Mouse (Mus musculus) layer of hippocampus, adult 2 months (tissue): Measurements from ENCODE around the gene Mad1l1. TPM values are rescaled to one million over a fixed set of nuclear protein-coding genes. Genes with fewer than 3 reads are reported as not detected.
A peak's percentile ranks its signal among the peaks of the same experiment; 100 is the strongest.

Experiments
- DNase-seq, 2 experiments: peaks; one replicate each; pipeline ENCODE4 v3.0.0; 2022; ENCODE audit warnings: low spot score in 2 of 2
- H3K27ac ChIP-seq: fragments of 200-600 bp; 2 replicates; pipeline ENCODE4 v1.8.1; 2022
- H3K4me3 ChIP-seq: fragments of 200-600 bp; 2 replicates; pipeline ENCODE4 v1.8.1; 2022; ENCODE audit warnings: mild to moderate bottlenecking
- CTCF ChIP-seq: fragments of 200-600 bp; conservative IDR thresholded peaks from 2 replicates; pipeline ENCODE4 v1.8.1; 2022; ENCODE audit warnings: antibody characterized with exemption, mild to moderate bottlenecking, moderate library complexity
- total RNA-seq, 2 experiments: library from RNA; stranded (reverse); gene quantifications; 2 replicates each; pipeline ENCODE4 v1.2.3; 2021

The Mad1l1 gene
- total RNA-seq, 2 experiments from 2014 or later = 14.3 to 18.1 TPM

DNA sequence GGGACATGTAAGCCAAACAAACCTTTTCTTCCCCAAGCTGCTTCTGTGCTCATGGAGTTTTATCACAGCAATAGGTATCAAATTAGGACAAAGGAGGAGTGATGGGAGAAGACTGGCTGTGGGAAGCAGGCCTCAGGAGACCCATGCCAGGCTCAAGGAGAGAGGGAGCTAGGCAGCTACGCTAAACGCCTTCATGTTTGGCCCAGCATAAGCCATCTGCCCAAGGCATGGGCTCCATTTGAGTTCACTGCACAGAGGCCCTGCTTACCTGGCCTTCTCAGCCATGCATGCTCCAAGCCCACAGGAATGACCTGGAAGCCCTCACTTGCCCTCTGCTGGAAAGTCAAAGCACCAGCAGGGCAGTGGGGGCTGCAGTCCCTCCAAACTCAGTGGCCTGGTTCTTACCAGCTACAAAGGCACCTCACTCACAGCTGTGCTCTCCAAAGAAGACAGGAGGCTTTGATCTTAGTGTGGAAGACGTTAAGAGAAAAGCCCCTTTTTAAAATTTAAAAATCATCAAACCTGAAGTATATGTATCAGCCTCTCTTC is 206.8 kb downstream of the Mad1l1 start:
- Histone ChIP-seq H3K4me3 (no peak overlapping the region), H3K27ac (0 out of 2 replicates have a peak overlapping the region, but pooled peaks have one; percentile 18)
- DNase-seq = no peak
- peak; percentile 37 for TF ChIP-seq CTCF

DNA sequence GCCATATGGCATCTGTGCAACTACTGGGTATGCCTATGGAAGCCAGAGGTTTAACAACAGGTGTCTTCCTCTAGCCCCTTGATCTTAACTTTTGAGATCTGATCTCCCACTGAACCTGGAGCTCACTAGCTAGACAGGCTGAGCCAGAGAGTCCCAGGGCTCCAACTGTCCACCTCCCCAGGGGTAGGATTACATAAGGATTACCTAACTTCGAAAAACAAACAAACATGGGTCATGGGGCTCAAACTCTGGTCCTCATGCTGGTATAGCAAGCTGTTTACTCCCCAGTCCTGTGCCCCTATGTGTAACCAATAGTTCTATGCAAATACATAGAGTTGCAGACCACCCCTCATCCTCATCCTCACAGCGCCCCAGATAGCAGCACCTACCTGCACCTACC is 208.1 kb downstream of the Mad1l1 start:
- no peak for TF ChIP-seq CTCF
- no peak overlapping the region for H3K4me3 ChIP-seq
- no peak for DNase-seq
- H3K27ac ChIP-seq = no peak overlapping the region

DNA sequence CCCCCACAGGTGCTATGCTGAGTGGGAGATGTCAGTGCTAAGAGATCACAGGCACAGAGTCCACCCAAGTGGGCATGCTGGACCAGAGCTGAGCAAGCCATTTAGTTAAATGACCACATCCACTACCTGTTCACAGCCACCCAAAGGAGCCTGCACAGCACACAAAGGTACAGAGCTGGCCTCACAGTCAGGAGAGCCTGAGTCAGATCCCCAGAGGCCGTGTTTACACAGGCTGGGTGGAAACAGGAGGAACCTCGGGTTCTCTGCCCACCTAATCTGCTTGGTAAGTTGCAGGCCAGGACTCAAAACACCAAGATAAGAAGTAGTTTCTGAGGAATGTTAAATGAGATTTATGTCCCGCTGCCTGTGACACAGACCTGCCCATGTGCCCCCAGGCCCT is 211.3 kb downstream of the Mad1l1 start:
- no peak for DNase-seq
- no peak overlapping the region for H3K4me3 ChIP-seq
- H3K27ac ChIP-seq = no peak overlapping the region
- no peak for TF ChIP-seq CTCF

DNA sequence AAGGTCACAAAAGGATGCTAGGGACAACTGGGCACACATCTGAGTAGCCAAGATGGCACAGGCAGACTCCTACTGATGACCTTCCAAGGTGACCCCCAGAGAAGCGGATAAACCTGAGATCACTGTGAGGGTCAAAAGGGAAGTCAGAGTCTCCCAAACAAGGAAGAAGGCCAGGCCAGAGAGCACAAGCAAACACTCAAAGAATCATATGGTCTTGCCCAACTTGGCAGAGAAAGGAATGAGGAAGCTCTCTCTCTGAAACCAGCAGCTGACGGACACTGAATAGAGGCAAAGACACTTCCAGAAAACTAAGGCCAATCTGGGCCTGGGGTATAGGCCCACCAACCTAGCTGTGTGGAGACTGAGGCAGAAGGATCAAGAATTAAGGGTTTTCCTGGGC is 213.4 kb downstream of the Mad1l1 start:
- TF ChIP-seq CTCF = no peak
- no peak overlapping the region for H3K27ac ChIP-seq
- no peak overlapping the region for H3K4me3 ChIP-seq
- no peak for DNase-seq

DNA sequence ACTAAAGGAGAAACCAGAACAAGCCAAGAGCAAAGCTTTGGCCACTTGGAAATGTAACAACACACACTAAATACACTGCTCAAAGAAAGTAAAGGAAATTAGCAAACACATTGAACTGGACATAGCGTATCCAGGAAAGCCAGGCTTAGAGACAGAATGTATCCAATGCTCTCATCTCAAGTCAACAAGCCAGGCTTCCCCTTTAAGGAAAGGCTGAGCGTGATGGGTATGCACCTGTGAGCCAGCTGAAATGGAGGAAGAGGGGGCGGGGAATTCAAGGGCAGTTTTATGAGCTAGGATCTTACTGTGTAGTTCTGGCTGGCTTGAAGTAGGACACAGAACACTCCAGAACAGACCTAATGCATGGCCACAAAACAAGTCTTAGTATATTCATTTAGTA is 215.3 kb downstream of the Mad1l1 start:
- no peak for TF ChIP-seq CTCF

DNA sequence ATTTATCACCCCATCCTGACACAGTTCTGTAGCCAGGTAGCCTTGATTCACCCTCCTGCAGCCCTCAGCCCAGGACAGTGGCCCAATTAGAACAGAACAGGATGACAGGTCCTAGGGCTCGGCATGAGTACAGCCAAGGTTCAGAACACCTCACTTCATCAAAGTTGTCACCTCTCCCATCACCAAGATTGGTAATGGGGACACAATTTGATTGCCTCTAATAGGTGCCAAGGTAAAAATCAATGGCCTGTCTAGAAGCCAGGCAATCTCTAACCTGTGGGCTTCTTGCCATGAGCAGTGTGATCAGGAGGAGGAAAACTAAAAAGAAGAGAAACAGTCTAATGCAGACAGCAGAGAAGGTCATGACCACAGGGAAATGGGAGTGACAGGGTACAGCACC is 216.5 kb downstream of the Mad1l1 start:
- TF ChIP-seq CTCF = no peak
- Histone ChIP-seq H3K27ac (no peak overlapping the region), H3K4me3 (no peak overlapping the region)
- DNase-seq = no peak

More for the DNA sequence above, 215.3 kb downstream of the Mad1l1 start:
- H3K4me3 ChIP-seq = no peak overlapping the region
- no peak overlapping the region for H3K27ac ChIP-seq
- no peak for DNase-seq

DNA sequence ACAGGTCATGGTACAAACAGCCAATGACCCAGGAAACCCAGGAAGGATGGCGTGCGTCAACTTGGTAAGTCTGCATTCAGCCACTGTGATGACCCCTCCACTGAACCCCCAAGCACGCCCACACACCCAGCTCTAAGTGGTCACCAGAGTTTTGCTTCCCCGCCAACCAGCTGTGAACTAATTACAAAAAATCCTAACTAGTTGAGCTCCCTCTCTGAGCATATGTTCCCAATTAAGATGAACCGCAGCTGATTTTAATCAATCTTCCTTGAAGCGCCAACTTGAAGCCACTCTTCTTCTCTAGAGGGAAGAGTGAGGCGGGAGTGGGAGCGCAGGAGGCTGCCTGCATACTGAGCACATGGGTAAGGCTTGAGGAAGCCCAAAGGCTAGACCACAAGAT is 218.6 kb downstream of the Mad1l1 start:
- Histone ChIP-seq H3K27ac (no peak overlapping the region), H3K4me3 (no peak overlapping the region)
- no peak for DNase-seq
- no peak for TF ChIP-seq CTCF

DNA sequence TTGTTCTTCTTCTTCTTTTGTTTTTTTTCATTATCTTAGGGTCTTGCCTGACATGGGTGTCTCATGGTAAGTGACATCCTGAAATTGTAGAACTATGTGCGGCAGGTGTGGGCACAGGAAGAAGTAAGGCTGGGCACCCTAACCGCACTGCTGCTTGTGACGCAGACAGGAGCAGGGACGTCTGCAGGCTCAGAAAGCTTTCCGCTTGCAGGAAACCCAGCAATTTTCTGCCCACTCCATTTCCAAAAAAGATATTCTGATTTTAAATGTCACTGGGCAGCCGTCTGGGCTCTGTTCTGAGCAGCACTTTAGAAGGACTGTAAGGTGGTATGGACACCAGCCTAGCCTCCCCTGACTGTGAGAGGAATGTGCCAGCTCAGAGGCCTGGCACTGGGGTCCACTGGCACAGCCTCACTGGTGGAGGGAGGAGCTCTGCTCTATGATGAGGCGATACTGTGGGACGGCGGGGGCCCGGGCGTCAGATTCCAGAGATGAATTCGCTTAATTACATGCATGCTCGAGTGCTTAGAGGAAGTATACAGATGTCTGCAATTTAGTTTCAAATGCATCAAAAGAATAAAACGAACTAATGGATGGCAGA is 219.8 kb downstream of the Mad1l1 start:
- Histone ChIP-seq H3K27ac (peak overlapping the region; percentile 43; the same call in 1 of the 2 replicates), H3K4me3 (no peak overlapping the region)
- no peak for TF ChIP-seq CTCF
- peak in 1 of 2 experiments; percentile 19 for DNase-seq

DNA sequence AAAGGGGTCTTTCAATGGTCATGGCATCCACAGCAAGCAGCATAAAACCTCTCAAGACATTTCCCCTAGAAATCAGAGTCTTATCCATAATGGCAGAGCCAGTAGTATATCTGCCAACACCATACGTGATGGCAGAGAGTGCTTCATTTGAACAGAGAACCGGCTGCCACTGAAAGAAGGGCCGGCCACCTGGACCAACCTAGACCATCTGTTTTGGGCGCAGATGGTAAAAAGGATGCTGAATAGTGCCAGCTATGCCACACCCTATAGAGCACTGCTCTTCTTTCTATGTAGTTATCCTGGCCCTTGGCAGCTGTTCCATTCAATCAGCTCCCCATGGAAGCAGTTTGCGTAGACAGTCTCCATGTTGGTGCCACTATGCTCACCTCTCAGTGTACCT is 222.6 kb downstream of the Mad1l1 start:
- TF ChIP-seq CTCF = no peak
- no peak overlapping the region for H3K27ac ChIP-seq
- DNase-seq = peak in 1 of 2 experiments; percentile 28
- H3K4me3 ChIP-seq = no peak overlapping the region

DNA sequence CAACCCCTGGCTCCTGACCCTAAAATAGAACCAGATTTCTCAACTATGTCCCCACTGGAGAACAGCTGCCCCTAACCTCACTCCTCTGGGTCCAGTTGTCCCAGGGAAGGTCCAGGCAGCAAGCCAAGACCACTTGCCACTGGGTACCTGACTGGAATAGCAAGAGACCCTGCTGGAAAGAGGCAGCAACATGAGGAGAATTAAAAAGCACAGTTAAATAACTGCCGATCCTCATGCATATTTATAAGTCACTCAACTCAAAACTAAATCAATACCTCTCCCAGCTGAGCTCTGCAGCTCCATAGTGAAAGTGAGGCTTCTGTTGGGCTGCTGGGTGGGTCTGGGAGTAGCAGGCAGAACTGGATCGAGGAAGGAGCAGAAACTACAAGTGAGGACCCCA is 226.1 kb downstream of the Mad1l1 start:
- DNase-seq = peak; percentile 47 to 72
- Histone ChIP-seq H3K4me3 (no peak overlapping the region), H3K27ac (peak overlapping the region; percentile 69)
- TF ChIP-seq CTCF = no peak; the same call in 1 of the 2 replicates

DNA sequence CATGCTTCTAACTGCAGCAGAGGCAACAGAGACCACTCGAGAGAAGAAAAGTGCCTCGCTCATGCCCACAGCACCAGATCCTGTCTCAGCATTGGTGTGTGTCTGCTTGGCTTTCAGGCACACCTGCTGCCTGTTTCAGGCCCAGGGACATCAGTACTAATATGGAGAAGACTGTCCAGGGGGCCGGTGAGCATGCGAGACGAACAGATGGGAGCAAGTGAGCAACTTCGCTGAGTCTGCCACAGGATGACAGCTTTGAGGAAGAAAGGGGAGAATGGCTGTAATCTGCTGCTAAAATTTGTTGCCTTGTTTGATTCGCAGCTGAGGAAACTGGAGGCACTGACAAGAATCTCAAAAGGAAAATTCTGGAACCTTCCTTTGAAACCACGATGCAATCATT is 227.9 kb downstream of the Mad1l1 start:
- no peak overlapping the region for H3K4me3 ChIP-seq
- H3K27ac ChIP-seq = no peak overlapping the region
- no peak for TF ChIP-seq CTCF
- no peak for DNase-seq

DNA sequence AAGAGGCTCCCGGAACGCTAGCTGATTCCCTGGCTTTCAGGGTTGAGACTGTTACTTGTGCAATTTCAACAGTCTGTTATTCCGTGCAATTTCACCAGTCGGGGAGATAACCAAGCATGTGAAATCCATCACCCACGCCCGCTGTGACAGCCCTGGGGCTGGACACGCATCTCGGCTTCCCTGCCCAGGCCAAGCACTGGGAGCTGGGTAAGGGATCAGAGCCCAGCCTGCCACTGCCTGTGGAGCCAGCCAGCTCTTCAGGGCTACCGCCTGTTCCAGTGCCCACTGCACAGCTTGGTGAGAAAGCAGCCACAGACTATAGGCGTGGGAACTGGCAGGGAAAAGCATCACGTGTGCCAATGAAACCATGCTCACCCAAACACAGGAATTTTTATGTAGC is 229.8 kb downstream of the Mad1l1 start:
- Histone ChIP-seq H3K27ac (0 out of 2 replicates have a peak overlapping the region, but pooled peaks have one; percentile 21), H3K4me3 (no peak overlapping the region)
- peak; percentile 54 for DNase-seq
- TF ChIP-seq CTCF = no peak

DNA sequence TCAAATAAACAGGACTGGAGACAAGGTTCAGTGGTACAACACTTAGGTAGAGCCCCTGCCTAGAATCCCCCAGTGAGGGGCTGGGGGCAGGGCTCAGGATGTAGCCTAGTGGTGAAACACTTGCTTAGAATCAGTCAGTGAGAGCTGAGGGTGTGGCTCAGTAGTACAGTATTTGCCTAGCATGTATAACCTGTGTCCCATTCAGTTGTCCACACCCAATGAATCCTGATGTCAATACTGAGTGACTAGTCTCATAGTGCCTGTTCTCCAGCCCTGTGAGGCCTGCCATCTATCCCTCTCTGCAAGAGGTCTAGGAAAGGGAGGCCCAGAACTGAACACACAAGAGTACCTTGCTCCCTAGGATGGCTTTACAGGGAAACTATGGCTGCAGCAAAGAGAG is 232.1 kb downstream of the Mad1l1 start:
- no peak for TF ChIP-seq CTCF
- no peak overlapping the region for H3K27ac ChIP-seq
- no peak overlapping the region for H3K4me3 ChIP-seq
- no peak for DNase-seq

DNA sequence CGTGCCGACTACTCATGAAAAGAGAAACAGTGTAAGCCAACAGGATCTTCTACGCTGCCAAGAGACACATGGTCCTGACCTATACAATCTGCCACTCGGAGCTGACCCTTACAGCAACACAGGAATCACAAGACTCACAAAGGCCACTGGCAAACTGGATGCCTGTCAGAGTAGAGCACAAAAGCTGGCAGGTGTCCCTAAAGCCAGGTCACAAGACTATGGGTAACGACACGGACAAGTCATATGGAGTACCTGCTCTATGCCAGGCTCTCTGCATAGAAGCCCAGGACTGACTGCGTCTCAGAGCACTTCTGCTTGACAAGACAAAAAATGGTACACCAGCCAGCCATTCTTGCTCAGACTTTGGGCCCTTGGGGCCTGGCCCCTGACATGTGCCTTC is 234.1 kb downstream of the Mad1l1 start:
- Histone ChIP-seq H3K4me3 (no peak overlapping the region), H3K27ac (no peak overlapping the region)
- no peak for DNase-seq
- no peak for TF ChIP-seq CTCF
